Mouse (Mus musculus): ENCODE results near the gene Foxp1. TPM values are rescaled to one million over a fixed set of nuclear protein-coding genes. Genes with fewer than 3 reads are reported as not detected.

Foxp1 gene
- polyA plus RNA-seq, 1 experiment from 2014 or later: 39.3 TPM

DNA sequence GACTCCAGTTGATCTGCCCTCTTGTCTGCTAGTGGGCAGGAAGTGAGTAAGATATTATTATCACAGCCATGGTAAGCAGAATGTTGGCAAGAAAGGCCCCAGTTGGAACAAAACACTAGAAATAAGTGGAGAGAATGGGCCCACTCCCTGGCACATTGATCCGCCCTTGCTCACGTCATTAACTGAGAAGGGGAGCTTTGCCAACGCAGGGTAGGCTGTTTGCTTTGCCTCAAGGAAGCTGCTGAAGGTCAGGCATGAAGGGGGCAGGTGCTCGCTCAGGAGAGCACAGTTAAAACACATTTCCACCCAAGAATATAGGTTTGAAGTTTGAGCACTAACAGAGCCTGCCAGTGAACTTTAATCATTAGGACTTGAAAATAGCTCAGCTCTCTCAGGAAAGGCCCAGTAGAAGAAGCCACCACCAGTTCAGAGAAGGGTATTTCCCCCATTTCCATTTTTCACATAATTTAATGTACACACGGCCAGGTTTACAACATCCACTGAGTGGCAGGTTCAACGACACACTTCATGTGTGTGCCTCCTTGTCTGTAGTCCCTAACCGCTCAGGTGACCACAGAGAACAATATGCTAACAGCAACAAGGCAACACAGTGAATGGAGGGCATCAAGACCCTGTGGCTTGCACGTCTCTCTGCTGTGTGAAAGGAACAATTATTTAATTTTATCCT is 350.5 kb downstream of the Foxp1 start:
- no peak for TF ChIP-seq CTCF (IDR thresholded peaks at IDR 0.05)
- POLR2A ChIA-PET: no interaction called here
- no peaks in the 10 kb centered on the region for H3K27me3 ChIP-seq
- in situ Hi-C loops (cut with MboI; ENCODE audit: low pct_unique_long_range_greater_than_20kb): no loop called here
- no peak for ATAC-seq
- no peak for DNase-seq (ENCODE audit: low read depth, low spot score)
- CTCF ChIA-PET: interaction anchor here (1.1 kb wide), 1 partner anchor 13 kb away, joined by 3 read pairs; no protein-coding TSS in a partner anchor

DNA sequence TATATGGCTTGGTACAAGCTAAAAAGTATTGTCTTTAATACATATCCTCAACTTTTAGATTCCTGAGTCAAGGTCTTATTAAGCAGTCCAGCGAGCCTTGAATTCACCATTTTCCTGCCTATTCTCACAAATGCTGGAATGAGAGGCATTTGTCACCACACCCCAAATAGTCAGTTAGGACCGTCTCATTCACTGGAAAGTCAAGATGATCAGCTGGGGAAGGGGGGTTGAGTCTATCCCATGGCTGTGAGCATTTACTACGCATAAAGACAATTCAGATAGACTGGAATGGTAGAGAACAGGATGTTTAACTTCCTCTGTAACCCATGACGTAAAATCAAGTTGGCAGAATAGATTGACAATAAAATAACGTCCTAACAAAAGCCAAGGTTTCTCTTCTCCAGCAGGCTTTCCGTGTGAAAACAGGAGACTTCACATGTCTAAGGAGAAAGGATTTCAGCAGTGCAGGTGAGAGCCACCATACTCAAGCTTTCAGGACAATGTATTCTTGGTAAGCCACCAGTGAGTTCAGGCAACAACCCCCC is 351.2 kb downstream of the Foxp1 start:
- POLR2A ChIA-PET: no interaction called here
- no peaks in the 10 kb centered on the region for H3K27me3 ChIP-seq
- TF ChIP-seq CTCF (IDR thresholded peaks at IDR 0.05): no peak
- CTCF ChIA-PET: no interaction called here
- in situ Hi-C loops (cut with MboI; ENCODE audit: low pct_unique_long_range_greater_than_20kb): no loop called here
- DNase-seq (ENCODE audit: low read depth, low spot score) (no peak), ATAC-seq (no peak)

DNA sequence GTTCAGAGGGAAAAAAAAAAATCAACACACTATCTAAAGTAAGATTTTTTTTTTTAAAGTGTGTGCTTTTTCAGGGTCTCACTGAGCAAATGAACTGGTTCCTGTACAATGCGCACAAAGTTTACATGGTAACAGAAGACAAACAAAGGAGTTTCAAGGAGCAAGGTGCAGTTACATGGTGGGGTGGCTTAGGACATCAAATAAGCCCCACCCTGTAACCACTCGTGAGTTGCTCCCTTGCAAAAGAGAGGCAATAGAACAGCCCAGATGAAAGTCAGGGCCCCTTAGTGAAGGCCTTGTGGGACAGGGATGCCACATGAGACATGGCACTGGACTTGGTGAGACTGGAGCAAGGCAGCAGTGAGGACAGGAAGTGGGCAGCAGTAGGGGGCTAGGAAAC is 353.8 kb downstream of the Foxp1 start:
- no peak for ATAC-seq
- CTCF ChIA-PET: no interaction called here
- H3K27me3 ChIP-seq: no peaks in the 10 kb centered on the region
- POLR2A ChIA-PET: interaction anchor here (1.2 kb wide), 1 partner anchor 39 kb away, joined by 3 read pairs; no protein-coding TSS in a partner anchor
- in situ Hi-C loops (cut with MboI; ENCODE audit: low pct_unique_long_range_greater_than_20kb): no loop called here
- no peak for DNase-seq (ENCODE audit: low read depth, low spot score)
- no peak for TF ChIP-seq CTCF (IDR thresholded peaks at IDR 0.05)

DNA sequence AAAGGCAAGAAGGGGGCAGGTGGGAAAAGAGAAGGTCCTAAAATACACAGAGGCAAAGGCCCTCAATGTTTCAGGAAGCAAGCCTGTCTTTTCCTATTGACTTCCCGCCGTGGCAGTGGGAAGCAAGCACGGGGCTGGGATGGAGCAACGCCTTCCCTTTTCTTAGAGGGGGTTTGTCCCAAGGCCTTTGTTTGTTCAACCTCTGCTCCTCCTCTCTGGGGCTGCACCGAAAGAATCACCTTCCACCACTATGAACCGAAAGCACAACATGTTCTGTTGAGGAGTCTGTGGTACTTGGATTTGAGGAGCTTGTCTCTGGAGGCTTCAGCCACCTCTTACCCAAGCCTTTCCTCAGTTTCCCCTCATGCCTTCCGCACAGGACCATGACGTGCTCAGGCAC is 355.5 kb downstream of the Foxp1 start:
- in situ Hi-C loops (cut with MboI; ENCODE audit: low pct_unique_long_range_greater_than_20kb): no loop called here
- no peaks in the 10 kb centered on the region for H3K27me3 ChIP-seq
- DNase-seq (ENCODE audit: low read depth, low spot score): no peak
- no peak for ATAC-seq
- no peak for TF ChIP-seq CTCF (IDR thresholded peaks at IDR 0.05)
- ChIA-PET CTCF (no interaction called here), POLR2A (no interaction called here)

DNA sequence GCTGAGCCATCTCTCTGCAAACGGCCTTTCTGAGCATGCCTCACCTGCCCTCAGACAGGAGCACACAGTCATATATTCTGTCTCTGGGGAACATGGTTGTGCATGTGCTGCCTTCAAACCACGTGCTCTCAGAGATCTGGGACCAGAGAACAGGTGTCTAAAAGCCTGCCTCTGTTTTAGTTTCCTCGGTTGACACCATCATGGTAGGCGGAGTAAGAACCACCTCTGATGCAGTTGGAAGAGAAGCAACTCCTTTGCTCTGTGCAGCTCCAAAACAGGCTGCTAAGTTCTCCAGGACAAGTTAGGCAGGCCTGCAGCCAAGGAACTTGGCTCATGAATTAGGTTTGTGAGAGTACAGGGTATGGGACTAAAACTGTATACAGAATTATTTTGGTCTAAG is 356.4 kb downstream of the Foxp1 start:
- DNase-seq (ENCODE audit: low read depth, low spot score): no peak
- ATAC-seq: no peak
- in situ Hi-C loops (cut with MboI; ENCODE audit: low pct_unique_long_range_greater_than_20kb): no loop called here
- ChIA-PET CTCF (no interaction called here), POLR2A (no interaction called here)
- H3K27me3 ChIP-seq: no peaks in the 10 kb centered on the region
- TF ChIP-seq CTCF (IDR thresholded peaks at IDR 0.05): no peak

DNA sequence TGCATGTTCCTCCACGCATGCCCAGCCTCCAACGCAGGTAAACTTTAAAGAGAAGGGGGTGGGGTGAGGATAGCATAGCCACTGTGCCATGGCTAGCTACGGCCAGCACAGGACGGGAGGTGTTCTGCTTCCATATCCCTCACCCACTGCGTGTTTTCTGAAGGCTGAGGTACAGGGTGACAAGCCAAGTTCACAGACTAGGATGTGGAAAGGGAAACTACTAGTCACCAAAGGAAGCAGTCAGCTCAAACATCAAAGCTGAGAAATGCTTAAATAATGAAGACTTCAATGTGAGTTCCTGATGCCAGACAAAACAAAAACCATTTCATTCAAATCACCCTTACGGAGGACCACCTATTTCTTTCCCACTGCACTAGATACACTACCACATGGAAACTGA is 357.8 kb downstream of the Foxp1 start:
- no peak for ATAC-seq

DNA sequence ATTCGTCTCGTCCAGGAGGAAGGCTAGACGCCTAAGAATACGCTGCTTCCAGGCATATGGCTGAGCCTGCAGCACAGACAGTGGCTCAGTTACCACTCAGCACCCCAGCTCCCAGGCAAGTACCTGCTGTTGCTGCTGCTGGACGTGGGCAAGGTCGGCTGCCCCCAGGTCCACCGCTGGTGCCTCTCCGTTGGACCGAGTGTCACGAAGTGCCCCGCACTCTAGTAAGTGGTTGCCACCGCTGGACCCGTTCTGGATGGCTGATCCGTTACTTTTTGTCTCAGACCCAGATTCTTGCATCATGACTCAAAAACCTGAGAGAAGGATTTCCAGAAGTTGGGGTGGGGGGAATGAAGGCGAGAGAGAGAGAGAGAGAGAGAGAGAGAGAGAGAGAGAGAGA is 359.8 kb downstream of the Foxp1 start:
- POLR2A ChIA-PET: interaction anchor here (0.7 kb wide), 1 partner anchor 47 kb away, joined by 4 read pairs; no protein-coding TSS in a partner anchor
- no peak for ATAC-seq
- in situ Hi-C loops (cut with MboI; ENCODE audit: low pct_unique_long_range_greater_than_20kb): no loop called here

More for the DNA sequence above, 357.8 kb downstream of the Foxp1 start:
- TF ChIP-seq CTCF (IDR thresholded peaks at IDR 0.05): no peak
- H3K27me3 ChIP-seq: no peaks in the 10 kb centered on the region
- DNase-seq (ENCODE audit: low read depth, low spot score): no peak
- POLR2A ChIA-PET: no interaction called here
- in situ Hi-C loops (cut with MboI; ENCODE audit: low pct_unique_long_range_greater_than_20kb): no loop called here
- CTCF ChIA-PET: no interaction called here

DNA sequence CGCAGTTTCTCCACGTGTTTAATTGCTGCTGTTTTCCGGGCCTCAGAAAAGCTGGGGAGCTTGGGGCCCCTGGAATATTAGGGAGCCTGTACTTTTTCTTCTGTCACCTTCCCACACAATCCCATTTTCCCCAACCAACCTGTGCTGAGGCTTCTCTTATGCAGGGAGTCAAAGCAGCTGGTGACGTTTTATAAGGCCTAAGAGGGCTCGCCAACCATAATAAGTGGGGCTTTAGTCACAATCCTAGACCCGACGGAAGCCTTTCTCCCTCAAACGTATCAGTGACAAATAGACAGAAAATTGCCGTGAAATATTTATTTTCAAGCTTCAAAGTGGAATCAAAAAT is 362.2 kb downstream of the Foxp1 start:
- ATAC-seq (no peak), DNase-seq (ENCODE audit: low read depth, low spot score) (no peak)
- H3K27me3 ChIP-seq: no peaks in the 10 kb centered on the region
- ChIA-PET CTCF (no interaction called here), POLR2A (no interaction called here)
- in situ Hi-C loops (cut with MboI; ENCODE audit: low pct_unique_long_range_greater_than_20kb): no loop called here
- TF ChIP-seq CTCF (IDR thresholded peaks at IDR 0.05): no peak

More for the DNA sequence above, 359.8 kb downstream of the Foxp1 start:
- H3K27me3 ChIP-seq: no peaks in the 10 kb centered on the region
- no peak for TF ChIP-seq CTCF (IDR thresholded peaks at IDR 0.05)
- no peak for DNase-seq (ENCODE audit: low read depth, low spot score)
- CTCF ChIA-PET: no interaction called here

DNA sequence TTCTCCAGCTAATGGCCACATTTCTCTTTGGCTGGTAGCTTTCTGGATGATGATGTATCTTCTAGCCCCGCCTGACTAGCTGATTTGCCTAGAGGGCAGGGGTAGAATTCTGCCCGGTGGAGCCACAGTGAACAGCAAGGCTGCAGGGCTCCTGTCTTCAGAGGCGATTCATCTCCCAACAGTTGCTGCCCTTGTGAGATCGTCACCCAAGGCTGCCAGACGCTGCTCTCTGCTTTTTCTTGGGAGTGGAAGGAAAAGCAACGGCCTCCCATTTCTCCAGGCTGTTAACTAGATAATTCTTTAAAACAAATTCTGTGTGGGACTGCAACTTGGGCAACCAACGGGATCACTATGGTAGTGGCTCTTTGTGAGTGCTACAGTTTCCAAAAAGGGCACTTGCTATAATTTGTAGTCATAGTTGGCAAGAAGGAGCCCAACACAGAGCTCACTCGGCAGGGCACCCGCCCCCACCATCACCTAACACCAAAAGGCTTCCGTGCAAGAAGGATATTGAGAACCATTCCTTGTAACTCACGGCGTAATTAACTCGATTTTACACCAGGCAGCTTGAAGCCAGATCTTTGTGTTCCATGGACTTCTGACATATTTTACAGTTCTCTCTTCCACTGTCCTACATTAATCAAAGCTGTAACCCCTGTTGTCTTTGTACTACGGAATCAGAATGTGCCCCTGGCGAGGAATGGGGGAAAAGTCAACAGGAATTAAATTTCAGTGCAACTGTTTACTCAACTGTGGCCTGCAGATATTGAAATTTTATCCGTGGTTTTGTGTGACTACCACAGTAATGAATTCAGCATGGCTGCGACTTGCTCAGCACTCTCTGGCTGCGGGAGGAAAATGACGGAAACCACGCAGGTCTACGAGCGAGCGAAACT is 362.8 kb downstream of the Foxp1 start:
- in situ Hi-C loops (cut with MboI; ENCODE audit: low pct_unique_long_range_greater_than_20kb): no loop called here
- ChIA-PET POLR2A (no interaction called here), CTCF (no interaction called here)
- no peak for ATAC-seq
- no peak for TF ChIP-seq CTCF (IDR thresholded peaks at IDR 0.05)
- H3K27me3 ChIP-seq: no peaks in the 10 kb centered on the region
- no peak for DNase-seq (ENCODE audit: low read depth, low spot score)

DNA sequence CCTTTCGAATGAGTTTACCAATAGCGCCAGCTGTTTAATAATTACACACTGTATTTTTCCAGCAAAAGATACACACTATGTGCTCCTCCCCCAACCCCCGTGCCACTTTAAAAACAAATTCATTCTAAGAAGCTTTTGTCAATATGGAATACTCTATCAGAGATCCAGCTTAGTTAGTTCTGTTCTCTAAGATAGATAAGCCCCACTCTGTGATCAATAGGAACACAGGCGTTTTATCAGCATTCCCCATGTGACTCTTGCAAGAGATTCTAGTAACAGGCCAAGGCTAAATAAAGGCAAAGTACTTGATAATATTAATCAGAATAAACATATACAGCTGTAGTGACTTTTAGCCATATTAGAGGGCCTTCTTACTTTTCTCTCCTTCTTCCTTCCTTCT is 368.8 kb downstream of the Foxp1 start:
- H3K27me3 ChIP-seq: no peaks in the 10 kb centered on the region
- in situ Hi-C loops (cut with MboI; ENCODE audit: low pct_unique_long_range_greater_than_20kb): no loop called here
- ChIA-PET POLR2A (interaction anchor here (0.7 kb wide), 1 partner anchor 520 kb away, joined by 4 read pairs; no protein-coding TSS in a partner anchor), CTCF (no interaction called here)
- no peak for ATAC-seq
- no peak for TF ChIP-seq CTCF (IDR thresholded peaks at IDR 0.05)
- no peak for DNase-seq (ENCODE audit: low read depth, low spot score)

DNA sequence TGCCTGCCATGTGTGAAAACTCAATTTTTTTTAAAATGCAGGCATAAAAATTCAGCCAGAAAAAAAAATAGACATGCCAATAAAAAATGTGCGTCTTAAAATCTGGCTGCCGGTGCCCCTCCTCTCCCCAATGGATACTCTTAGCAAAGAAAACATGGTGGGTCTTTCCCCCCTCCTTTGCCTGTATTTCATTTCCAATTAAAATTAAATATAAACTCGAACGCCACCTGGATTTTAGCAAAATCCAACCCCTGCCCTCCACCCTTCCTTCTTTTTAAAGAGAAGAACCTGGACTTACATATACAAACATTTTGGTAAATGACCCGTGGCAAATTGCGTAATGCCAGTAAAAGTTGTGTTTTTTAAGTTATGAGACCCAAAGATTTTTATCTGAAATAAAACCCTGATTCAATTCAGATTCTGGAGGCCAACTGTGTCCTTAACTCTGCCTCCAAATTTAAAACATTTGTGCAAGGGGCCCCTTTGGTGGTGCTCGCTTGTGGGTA is 376.1 kb downstream of the Foxp1 start:
- ChIA-PET POLR2A (no interaction called here), CTCF (no interaction called here)
- in situ Hi-C loops (cut with MboI; ENCODE audit: low pct_unique_long_range_greater_than_20kb): no loop called here
- DNase-seq (ENCODE audit: low read depth, low spot score) (no peak), ATAC-seq (no peak)
- no peak for TF ChIP-seq CTCF (IDR thresholded peaks at IDR 0.05)
- no peaks in the 10 kb centered on the region for H3K27me3 ChIP-seq

All from Patski (cell line).